Mouse (Mus musculus) urinary bladder, postnatal 4 days (tissue): Measurements from ENCODE around the gene Vcp.

ENCODE experiments used
- DNase-seq, 2 experiments: peaks; one replicate each; pipeline ENCODE4 v3.0.0; 2021 to 2022; ENCODE audit warnings: low spot score in 2 of 2

Vcp gene

GRCm38 (mm10) chr4:42945445-42945844, 54.9 kb downstream of the Vcp start:
- DNase-seq, result no peak

- no peak for DNase-seq
These were observed 55.3 kb downstream of the Vcp start for GRCm38 (mm10) chr4:42945043-42945442.

GRCm38 (mm10) chr4:42944185-42944584, 56.1 kb downstream of the Vcp start:
- no peak for DNase-seq

- no peak for DNase-seq
These were observed 57.0 kb downstream of the Vcp start for GRCm38 (mm10) chr4:42943341-42943740.

GRCm38 (mm10) chr4:42941396-42941795, 58.9 kb downstream of the Vcp start:
- DNase-seq, result no peak

- DNase-seq, result peak in 1 of 2 experiments; percentile 79
These were observed 66.7 kb downstream of the Vcp start for GRCm38 (mm10) chr4:42933630-42934029.

- peak; percentile 3 to 33 for DNase-seq
These were observed 67.9 kb downstream of the Vcp start for GRCm38 (mm10) chr4:42932229-42932969.
